Mouse (Mus musculus): ENCODE data around the gene Gm5148. TPM values are rescaled to one million over a fixed set of nuclear protein-coding genes. Genes with fewer than 3 reads are reported as not detected.

The Gm5148 gene
- polyA plus RNA-seq, 1 experiment = 0.93 TPM

DNA sequence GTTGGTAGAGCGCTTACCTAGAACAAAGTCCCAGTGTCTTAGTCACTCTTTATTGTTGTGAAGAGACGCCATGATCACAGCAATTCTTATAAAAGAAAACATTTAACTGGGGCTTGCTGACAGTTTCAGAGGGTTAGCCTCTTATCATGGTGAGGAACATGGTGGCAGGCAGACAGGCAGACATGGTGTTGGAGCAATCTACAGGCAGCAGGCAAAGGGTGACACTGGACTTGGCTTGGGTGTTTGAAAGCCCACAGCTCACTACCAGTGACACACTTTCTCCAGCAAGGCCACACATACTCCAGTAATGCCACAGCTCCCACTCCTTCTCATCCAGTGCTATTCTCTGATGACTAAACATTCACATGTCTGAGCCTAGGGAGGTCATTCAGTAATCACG lies 30.3 kb upstream of the Gm5148 start:
- H3K4me1 ChIP-seq (ENCODE audit: control insufficient read depth, insufficient read depth, low read length) = no peaks in the 10 kb centered on the region; the same call in 1 of the 2 replicates

DNA sequence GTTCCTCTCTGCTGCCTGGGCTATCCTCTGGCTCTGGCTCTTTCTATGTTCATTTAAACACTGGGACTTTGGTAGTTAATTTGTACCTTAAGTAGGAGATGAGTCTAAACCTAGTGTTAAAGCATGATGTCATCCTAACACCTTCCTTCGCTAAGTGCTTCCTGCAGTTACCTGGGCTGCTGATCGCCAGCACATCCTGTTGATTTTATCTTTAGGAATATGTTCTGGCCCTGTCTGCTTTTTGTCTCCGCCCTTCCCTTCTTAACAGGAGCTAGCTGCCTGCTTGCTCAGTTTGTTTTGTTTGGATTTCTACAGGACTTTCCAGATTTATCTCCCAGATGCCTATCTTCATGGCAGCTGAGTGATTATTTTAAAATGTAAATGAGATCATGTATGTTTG lies 28.9 kb upstream of the Gm5148 start:
- no peak overlapping the region for H3K4me3 ChIP-seq (ENCODE audit: control insufficient read depth, low read depth, low read length)
- TF ChIP-seq CTCF (IDR thresholded peaks at IDR 0.05; ENCODE audit: control insufficient read depth, insufficient read depth, insufficient replicate concordance, low read depth, low read length) (no peak), POLR2A (IDR thresholded peaks at IDR 0.05; ENCODE audit: control insufficient read depth, low read depth, low read length) (no peak)

More for the DNA sequence above, 30.3 kb upstream of the Gm5148 start:
- no peaks in the 10 kb centered on the region for H3K36me3 ChIP-seq (ENCODE audit: control insufficient read depth, insufficient read depth, low read length)
- no peaks in the 10 kb centered on the region for H3K27me3 ChIP-seq (ENCODE audit: control insufficient read depth, insufficient read depth, low read length)
- H3K4me3 ChIP-seq (ENCODE audit: control insufficient read depth, low read depth, low read length) = no peak overlapping the region
- H3K27ac ChIP-seq (ENCODE audit: control insufficient read depth, insufficient read depth, low read depth, low read length) = no peak overlapping the region
- TF ChIP-seq POLR2A (IDR thresholded peaks at IDR 0.05; ENCODE audit: control insufficient read depth, low read depth, low read length) = no peak
- no peak for TF ChIP-seq CTCF (IDR thresholded peaks at IDR 0.05; ENCODE audit: control insufficient read depth, insufficient read depth, insufficient replicate concordance, low read depth, low read length)

DNA sequence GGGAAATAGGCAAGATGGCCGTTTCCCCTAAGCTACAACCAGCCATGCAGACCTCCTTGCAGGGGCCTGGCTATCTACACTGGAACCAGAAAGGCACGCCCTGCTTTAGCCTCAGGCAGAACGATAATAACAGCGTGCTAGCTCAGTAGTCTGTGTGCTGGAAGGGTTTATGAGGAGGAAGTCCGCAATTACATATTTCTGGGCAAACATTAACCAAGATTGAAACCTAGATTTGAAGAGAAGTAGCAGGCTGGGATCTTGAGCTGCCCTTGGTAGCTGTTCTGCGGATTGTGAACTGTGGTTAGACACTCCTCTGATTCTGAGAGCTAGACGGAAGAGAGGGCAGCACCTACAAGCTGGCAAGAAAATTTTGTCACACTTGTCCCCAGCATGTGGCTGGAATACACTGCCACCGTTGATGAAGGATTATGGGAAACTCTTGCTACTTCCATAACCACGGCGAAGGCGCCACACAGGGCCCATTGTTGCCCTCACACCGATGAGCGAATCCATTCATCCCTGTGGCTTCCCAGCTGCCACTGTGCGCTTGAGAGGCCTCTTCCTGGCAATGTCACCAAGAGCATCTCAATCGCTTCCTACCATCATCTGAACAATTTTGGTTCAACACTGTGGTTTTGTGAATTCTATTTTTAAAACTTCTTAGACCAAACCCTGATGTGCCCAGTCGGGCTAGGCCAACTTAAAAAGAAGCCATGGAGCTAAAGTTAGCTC lies 23.9 kb upstream of the Gm5148 start:
- Histone ChIP-seq H3K4me3 (ENCODE audit: control insufficient read depth, low read depth, low read length) (no peak overlapping the region), H3K27ac (ENCODE audit: control insufficient read depth, insufficient read depth, low read depth, low read length) (no peak overlapping the region), H3K27me3 (ENCODE audit: control insufficient read depth, insufficient read depth, low read length) (no peaks in the 10 kb centered on the region), H3K4me1 (ENCODE audit: control insufficient read depth, insufficient read depth, low read length) (no peaks in the 10 kb centered on the region), H3K36me3 (ENCODE audit: control insufficient read depth, insufficient read depth, low read length) (no peaks in the 10 kb centered on the region)
- no peak for TF ChIP-seq POLR2A (IDR thresholded peaks at IDR 0.05; ENCODE audit: control insufficient read depth, low read depth, low read length)
- TF ChIP-seq CTCF (IDR thresholded peaks at IDR 0.05; ENCODE audit: control insufficient read depth, insufficient read depth, insufficient replicate concordance, low read depth, low read length) = no peak

More for the DNA sequence above, 28.9 kb upstream of the Gm5148 start:
- no peak overlapping the region for H3K27ac ChIP-seq (ENCODE audit: control insufficient read depth, insufficient read depth, low read depth, low read length)
- no peaks in the 10 kb centered on the region for H3K27me3 ChIP-seq (ENCODE audit: control insufficient read depth, insufficient read depth, low read length)
- no peaks in the 10 kb centered on the region for H3K36me3 ChIP-seq (ENCODE audit: control insufficient read depth, insufficient read depth, low read length)
- no peaks in the 10 kb centered on the region for H3K4me1 ChIP-seq (ENCODE audit: control insufficient read depth, insufficient read depth, low read length)

DNA sequence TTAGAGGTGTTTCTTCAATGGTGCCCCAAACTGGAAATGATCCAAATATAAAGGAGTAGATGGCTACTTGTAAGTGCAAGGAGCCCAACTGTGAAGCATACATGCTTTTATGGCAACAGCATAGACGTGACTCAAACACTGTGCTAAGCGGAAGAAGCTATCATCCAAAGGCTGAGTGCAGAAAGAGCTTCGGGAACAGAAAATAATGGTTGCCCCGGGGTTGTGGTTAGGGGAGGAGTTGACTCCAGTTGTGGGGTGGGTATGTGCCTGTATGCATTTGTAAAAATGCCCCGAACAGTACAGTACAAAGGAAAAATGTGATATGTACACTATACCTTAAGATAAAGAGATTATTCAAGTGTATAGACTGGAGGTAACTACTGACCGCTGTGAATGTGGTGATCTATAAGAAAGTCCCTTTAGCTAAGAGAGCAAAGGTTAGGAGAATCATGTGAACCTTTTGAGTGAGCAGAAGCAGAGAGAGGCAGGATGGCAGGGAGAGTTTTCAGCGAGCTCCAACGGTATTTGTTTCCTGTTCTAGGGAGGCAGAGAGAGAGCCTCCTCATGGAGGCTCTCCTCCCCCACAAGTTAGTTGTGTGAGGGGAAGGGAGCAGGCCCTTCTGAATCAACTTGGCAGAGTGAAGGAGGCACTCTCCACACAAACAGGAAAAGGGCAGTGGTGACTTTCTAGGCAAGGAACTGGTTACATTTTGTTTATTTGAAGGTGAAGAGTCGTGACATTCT lies 23.1 kb upstream of the Gm5148 start:
- H3K36me3 ChIP-seq (ENCODE audit: control insufficient read depth, insufficient read depth, low read length) = no peaks in the 10 kb centered on the region

DNA sequence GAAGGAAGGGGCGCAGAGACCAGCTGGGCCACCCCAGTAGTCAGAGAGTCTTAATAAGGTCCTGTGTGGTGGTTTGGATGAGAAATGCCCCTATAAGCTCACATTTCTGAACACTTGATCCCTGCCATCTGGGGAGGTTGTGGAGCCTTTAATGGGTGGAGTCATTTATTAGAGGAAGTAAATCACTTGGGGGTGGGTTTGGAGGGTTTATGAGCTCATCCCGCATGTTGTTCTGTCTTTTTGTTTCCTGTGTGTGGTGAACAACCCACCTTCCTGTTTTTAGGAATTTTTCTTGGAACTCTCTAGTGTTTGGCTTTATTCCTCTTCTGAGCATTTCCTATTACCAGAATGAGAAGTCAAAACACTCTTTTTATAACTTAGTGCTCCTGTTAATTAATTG lies 19.8 kb upstream of the Gm5148 start:
- Histone ChIP-seq H3K4me1 (ENCODE audit: control insufficient read depth, insufficient read depth, low read length) (no peaks in the 10 kb centered on the region), H3K4me3 (ENCODE audit: control insufficient read depth, low read depth, low read length) (no peak overlapping the region), H3K27ac (ENCODE audit: control insufficient read depth, insufficient read depth, low read depth, low read length) (no peak overlapping the region), H3K36me3 (ENCODE audit: control insufficient read depth, insufficient read depth, low read length) (no peaks in the 10 kb centered on the region), H3K27me3 (ENCODE audit: control insufficient read depth, insufficient read depth, low read length) (no peaks in the 10 kb centered on the region)
- no peak for TF ChIP-seq POLR2A (IDR thresholded peaks at IDR 0.05; ENCODE audit: control insufficient read depth, low read depth, low read length)

More for the DNA sequence above, 23.1 kb upstream of the Gm5148 start:
- H3K27ac ChIP-seq (ENCODE audit: control insufficient read depth, insufficient read depth, low read depth, low read length) = no peak overlapping the region
- no peak overlapping the region for H3K4me3 ChIP-seq (ENCODE audit: control insufficient read depth, low read depth, low read length)
- no peaks in the 10 kb centered on the region for H3K27me3 ChIP-seq (ENCODE audit: control insufficient read depth, insufficient read depth, low read length)
- TF ChIP-seq POLR2A (IDR thresholded peaks at IDR 0.05; ENCODE audit: control insufficient read depth, low read depth, low read length) = no peak
- TF ChIP-seq CTCF (IDR thresholded peaks at IDR 0.05; ENCODE audit: control insufficient read depth, insufficient read depth, insufficient replicate concordance, low read depth, low read length) = no peak
- H3K4me1 ChIP-seq (ENCODE audit: control insufficient read depth, insufficient read depth, low read length) = no peaks in the 10 kb centered on the region

DNA sequence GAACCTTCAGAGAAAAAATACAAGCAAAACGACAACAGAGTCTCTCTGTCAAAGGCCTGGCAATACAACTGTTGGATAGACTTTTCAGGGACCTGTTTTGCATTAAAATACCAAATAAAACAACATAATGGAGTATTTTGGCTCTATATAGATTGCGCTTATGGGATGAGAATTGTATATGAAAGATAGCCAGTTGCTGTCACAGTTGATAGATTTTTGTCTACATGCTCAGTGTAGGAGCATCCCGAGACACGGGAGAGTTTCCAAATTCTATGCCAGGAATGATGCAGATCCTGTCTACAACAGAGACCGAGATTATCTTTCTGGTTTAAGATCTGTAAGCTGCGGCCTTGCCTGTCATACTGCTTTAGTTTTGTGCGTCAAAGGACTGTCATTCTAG lies 15.7 kb upstream of the Gm5148 start:
- H3K36me3 ChIP-seq (ENCODE audit: control insufficient read depth, insufficient read depth, low read length) = no peaks in the 10 kb centered on the region
- H3K4me1 ChIP-seq (ENCODE audit: control insufficient read depth, insufficient read depth, low read length) = no peaks in the 10 kb centered on the region
- H3K27me3 ChIP-seq (ENCODE audit: control insufficient read depth, insufficient read depth, low read length) = no peaks in the 10 kb centered on the region
- H3K27ac ChIP-seq (ENCODE audit: control insufficient read depth, insufficient read depth, low read depth, low read length) = no peak overlapping the region
- no peak for TF ChIP-seq CTCF (IDR thresholded peaks at IDR 0.05; ENCODE audit: control insufficient read depth, insufficient read depth, insufficient replicate concordance, low read depth, low read length)
- TF ChIP-seq POLR2A (IDR thresholded peaks at IDR 0.05; ENCODE audit: control insufficient read depth, low read depth, low read length) = no peak
- H3K4me3 ChIP-seq (ENCODE audit: control insufficient read depth, low read depth, low read length) = no peak overlapping the region

DNA sequence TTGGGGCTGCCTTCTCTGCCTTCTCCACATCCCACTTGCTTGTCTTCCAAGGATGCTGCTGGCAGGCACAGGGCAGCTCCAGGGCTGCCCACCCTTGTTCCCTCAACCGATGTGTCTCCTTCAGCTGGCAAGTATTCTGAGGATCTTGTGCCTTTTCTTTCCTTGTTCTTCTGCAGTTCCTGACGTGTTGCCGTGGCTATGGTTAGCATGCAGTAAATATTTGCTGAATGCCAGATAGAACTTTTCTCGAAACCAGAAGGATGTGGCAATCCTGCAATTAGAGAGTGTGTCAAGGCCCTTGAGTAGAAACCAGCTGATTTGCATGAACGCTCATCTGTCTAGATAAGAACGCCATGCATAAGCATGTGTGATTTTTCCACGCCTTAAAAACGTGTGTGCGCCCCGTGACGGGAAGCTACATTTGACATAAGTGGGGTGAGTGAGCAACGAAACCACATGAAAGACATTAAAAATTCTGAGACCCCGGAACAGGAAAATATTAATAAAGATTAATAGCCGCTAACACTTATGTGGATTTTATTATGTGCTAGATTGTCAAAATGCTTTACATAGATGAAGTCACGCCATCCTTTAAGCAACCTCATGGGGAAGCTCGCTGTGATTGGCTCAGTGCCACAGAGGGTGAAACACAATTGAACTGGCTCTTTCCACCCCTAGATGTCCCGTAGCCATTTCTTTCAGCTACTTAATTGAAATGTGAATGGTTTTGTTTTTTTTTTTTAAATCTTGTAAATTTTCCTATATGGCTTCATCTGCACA lies 14.1 kb upstream of the Gm5148 start:
- Histone ChIP-seq H3K36me3 (ENCODE audit: control insufficient read depth, insufficient read depth, low read length) (no peaks in the 10 kb centered on the region), H3K27ac (ENCODE audit: control insufficient read depth, insufficient read depth, low read depth, low read length) (no peak overlapping the region), H3K4me1 (ENCODE audit: control insufficient read depth, insufficient read depth, low read length) (no peaks in the 10 kb centered on the region), H3K4me3 (ENCODE audit: control insufficient read depth, low read depth, low read length) (no peak overlapping the region), H3K27me3 (ENCODE audit: control insufficient read depth, insufficient read depth, low read length) (no peaks in the 10 kb centered on the region)
- TF ChIP-seq POLR2A (IDR thresholded peaks at IDR 0.05; ENCODE audit: control insufficient read depth, low read depth, low read length) (no peak), CTCF (IDR thresholded peaks at IDR 0.05; ENCODE audit: control insufficient read depth, insufficient read depth, insufficient replicate concordance, low read depth, low read length) (no peak)

Data from testis, adult 2 months (tissue).